Comparison of ENCODE assay signal across 14 mouse cellular contexts in genomic region chr2:117303391-117304350, GRCm38 (mm10). TPM values are rescaled to one million over a fixed set of nuclear protein-coding genes. Genes with fewer than 3 reads are reported as not detected.
DNase-seq lines count a peak whose midpoint lies in the region; ATAC-seq and TF ChIP-seq lines count a peak whose summit lies in the region.
"Had no signal": no experiment of that assay in that cellular context is flagged by ENCODE, and none has a peak within 500 bp of the region (broad histone marks: within the 10 kb centered on the region; RNA-seq: fewer than 3 reads in every experiment).

No protein-coding gene starts in this region.

- ATAC-seq in midbrain, postnatal 0 days (ENCODE audit: low FRiP score): no peak
- ATAC-seq in megakaryocyte progenitor cell, adult 5-6 weeks (replicated peaks; ENCODE audit: poor library complexity): peak; percentile 75
- ATAC-seq: liver, embryonic 12.5 days had no signal

- H3K4me3 ChIP-seq in midbrain, embryonic 10.5 days: no peak overlapping the region
- H3K4me3 ChIP-seq in midbrain, postnatal 0 days (ENCODE audit: low read depth, low read length): no peak overlapping the region
- H3K4me3 ChIP-seq: heart, embryonic 10.5 days; hindbrain, embryonic 13.5 days; kidney, embryonic 15.5 days; liver, embryonic 12.5 days had no signal

- 0 out of 2 replicates have a peak overlapping the region, but pooled peaks have one; percentile 33 for H3K27ac ChIP-seq in midbrain, embryonic 10.5 days (replicated peaks)
- no peak overlapping the region for H3K27ac ChIP-seq in midbrain, postnatal 0 days (ENCODE audit: low read depth, low read length)
- H3K27ac ChIP-seq: heart, embryonic 10.5 days; hindbrain, embryonic 13.5 days; kidney, embryonic 15.5 days; liver, embryonic 12.5 days had no signal

- H3K4me1 ChIP-seq in midbrain, embryonic 10.5 days: no peaks in the 10 kb centered on the region
- H3K4me1 ChIP-seq in midbrain, postnatal 0 days (ENCODE audit: insufficient read depth, low read length): no peaks in the 10 kb centered on the region
- H3K4me1 ChIP-seq: heart, embryonic 10.5 days; hindbrain, embryonic 13.5 days; kidney, embryonic 15.5 days; liver, embryonic 12.5 days had no signal

- 92% methylated on average over 12 of the region's 12 CpGs for WGBS in midbrain, embryonic 10.5 days
- 95% methylated on average over 12 of the region's 12 CpGs for WGBS in midbrain, postnatal 0 days

- DNase-seq in adrenal gland, postnatal 14 days: peak; percentile 20
- no peak for DNase-seq in adrenal gland, postnatal 4 days (ENCODE audit: low spot score in 2 of 2)
- no peak for DNase-seq in midbrain, embryonic 10.5 days (ENCODE audit: low spot score)
- DNase-seq in midbrain, postnatal 0 days (ENCODE audit: low spot score): no peak
- peak; percentile 83 for DNase-seq in splenic B cell, adult 2 months (ENCODE audit: low read depth, low spot score)
- DNase-seq in MN1 (ENCODE audit: low spot score): no peak
- no peak for DNase-seq in kidney, adult 8-10 months
- DNase-seq: layer of hippocampus, postnatal 36 days had no signal

- no peak overlapping the region for H3K4me2 ChIP-seq in midbrain, postnatal 0 days (ENCODE audit: low read depth, low read length, poor library complexity, severe bottlenecking)
- H3K4me2 ChIP-seq: hindbrain, embryonic 13.5 days; kidney, embryonic 15.5 days; liver, embryonic 12.5 days had no signal

- H3K9me3 ChIP-seq in midbrain, embryonic 10.5 days (replicated peaks): no peaks in the 10 kb centered on the region
- no peaks in the 10 kb centered on the region for H3K9me3 ChIP-seq in midbrain, postnatal 0 days (ENCODE audit: low read length)
- H3K9me3 ChIP-seq: heart, embryonic 10.5 days; hindbrain, embryonic 13.5 days; kidney, embryonic 15.5 days; liver, embryonic 12.5 days had no signal

- no peak for TF ChIP-seq CTCF in midbrain, postnatal 0 days (IDR thresholded peaks at IDR 0.05)

- no peak overlapping the region for H3K9ac ChIP-seq in midbrain, postnatal 0 days (replicated peaks; ENCODE audit: low read length, poor library complexity, severe bottlenecking)
- H3K9ac ChIP-seq: hindbrain, embryonic 13.5 days; kidney, embryonic 15.5 days; liver, embryonic 12.5 days had no signal

- no peaks in the 10 kb centered on the region for H3K27me3 ChIP-seq in midbrain, embryonic 10.5 days (ENCODE audit: low read depth, poor library complexity, severe bottlenecking)
- no peaks in the 10 kb centered on the region for H3K27me3 ChIP-seq in midbrain, postnatal 0 days (ENCODE audit: insufficient read depth, low read length)
- H3K27me3 ChIP-seq in splenic B cell, adult 2 months (ENCODE audit: control insufficient read depth, insufficient read depth, low read length, poor library complexity, severe bottlenecking): no peaks in the 10 kb centered on the region
- H3K27me3 ChIP-seq: hindbrain, embryonic 13.5 days; kidney, embryonic 15.5 days; liver, embryonic 12.5 days had no signal

- no peaks in the 10 kb centered on the region for H3K36me3 ChIP-seq in midbrain, embryonic 10.5 days
- H3K36me3 ChIP-seq in midbrain, postnatal 0 days (ENCODE audit: insufficient read depth, low read length): no peaks in the 10 kb centered on the region
- H3K36me3 ChIP-seq in splenic B cell, adult 2 months (ENCODE audit: control insufficient read depth, insufficient read depth, low read length, poor library complexity, severe bottlenecking): peaks cover 6% of the 10 kb centered on the region; the same call in 1 of the 2 replicates
- H3K36me3 ChIP-seq: heart, embryonic 10.5 days; hindbrain, embryonic 13.5 days; kidney, embryonic 15.5 days; liver, embryonic 12.5 days had no signal

RNA-seq across cellular contexts. Expression of gene Rasgrp1, which starts 39.1 kb away (rescaled TPM):
- 1.7 and 9.8 TPM in 2 replicates for total RNA-seq in adrenal gland, postnatal 14 days (2021)
- total RNA-seq in adrenal gland, postnatal 4 days (2021): 1 to 10 TPM; 1.4 to 1.7 TPM
- 0.57 and 0.78 TPM in 2 replicates for polyA plus RNA-seq in midbrain, embryonic 10.5 days (2016; fragmentation: Nextera tagmentation; extraction: Ambion mirVana)
- total RNA-seq in midbrain, postnatal 0 days (2014; rRNA removed): 5.4 and 6.6 TPM in 2 replicates
- 3.1 and 3.5 TPM in 2 replicates for polyA plus RNA-seq in midbrain, postnatal 0 days (2015; fragmentation: Nextera tagmentation; extraction: Ambion mirVana)
- total RNA-seq in megakaryocyte progenitor cell, adult 5-6 weeks (2015): 0.07 TPM in 1 of 2 replicates, not detected in the other
- not detected in 2 replicates for total RNA-seq in megakaryocyte progenitor cell, adult 5-6 weeks (2017)
- total RNA-seq: MEL had no signal

RNA-seq across cellular contexts. Expression of gene Fam98b, which starts 54.1 kb away (rescaled TPM):
- total RNA-seq in adrenal gland, postnatal 14 days (2021): 35.1 and 36.9 TPM in 2 replicates
- 10 to 100 TPM; 43.9 to 48.5 TPM for total RNA-seq in adrenal gland, postnatal 4 days (2021)
- polyA plus RNA-seq in midbrain, embryonic 10.5 days (2016; fragmentation: Nextera tagmentation; extraction: Ambion mirVana): 19.7 and 20.1 TPM in 2 replicates
- 9.8 and 12.4 TPM in 2 replicates for total RNA-seq in midbrain, postnatal 0 days (2014; rRNA removed)
- polyA plus RNA-seq in midbrain, postnatal 0 days (2015; fragmentation: Nextera tagmentation; extraction: Ambion mirVana): 6.8 and 10.0 TPM in 2 replicates
- total RNA-seq in megakaryocyte progenitor cell, adult 5-6 weeks (2015): 40.8 and 43.5 TPM in 2 replicates
- total RNA-seq in megakaryocyte progenitor cell, adult 5-6 weeks (2017): 15.8 and 19.1 TPM in 2 replicates

Comparison
In these comparisons a context has a peak if more than half of its experiments do, and no peak if none do; other contexts are left out.
1. DNase-seq: peak in adrenal gland, postnatal 14 days (single experiment) and splenic B cell, adult 2 months (single experiment); none in adrenal gland, postnatal 4 days (0 of 2), midbrain, embryonic 10.5 days (single experiment), midbrain, postnatal 0 days (single experiment), MN1 (single experiment) and kidney, adult 8-10 months (0 of 2).